Mouse (Mus musculus) neural tube, embryonic 12.5 days (tissue): ENCODE data around the gene Sorcs2. TPM values are rescaled to one million over a fixed set of nuclear protein-coding genes. Genes with fewer than 3 reads are reported as not detected.
"Not testable (repeated sequence)": the region's sequence is repeated elsewhere in the genome, so short reads cannot be mapped to it uniquely, and the experiment has no call there.

ENCODE experiments used
- ATAC-seq: fragments of 200-750 bp; cut with Nextera tagmentation; 2 replicates; pipeline ENCODE4 v1.8.0; 2017; ENCODE audit warnings: low read depth, mild to moderate bottlenecking, moderate TSS enrichment, moderate library complexity; ENCODE audit not compliant: low FRiP score
- H3K27ac ChIP-seq: fragments of 300-500 bp; sonication (generic); 2 replicates; pipeline ENCODE4 v1.5.1; 2016
- H3K27me3 ChIP-seq: fragments of 300-500 bp; sonication (generic); replicated peaks from 2 replicates; pipeline ENCODE4 v1.6.1; 2016; ENCODE audit warnings: mild to moderate bottlenecking
- H3K36me3 ChIP-seq: fragments of 300-500 bp; sonication (generic); 2 replicates; pipeline ENCODE4 v1.6.1; 2016; ENCODE audit warnings: mild to moderate bottlenecking
- H3K4me1 ChIP-seq: fragments of 300-500 bp; sonication (generic); 2 replicates; pipeline ENCODE4 v1.6.1; 2016
- H3K4me2 ChIP-seq: fragments of 300-500 bp; sonication (generic); replicated peaks from 2 replicates; pipeline ENCODE4 v1.6.1; 2016; ENCODE audit warnings: mild to moderate bottlenecking
- H3K4me3 ChIP-seq: fragments of 300-500 bp; sonication (generic); 2 replicates; pipeline ENCODE4 v1.5.1; 2016
- H3K9ac ChIP-seq: fragments of 300-500 bp; sonication (generic); 2 replicates; pipeline ENCODE4 v1.6.1; 2016; ENCODE audit warnings: mild to moderate bottlenecking
- H3K9me3 ChIP-seq: fragments of 300-500 bp; sonication (generic); 2 replicates; pipeline ENCODE4 v1.6.1; 2016; ENCODE audit warnings: mild to moderate bottlenecking
- WGBS: fragments of 180-500 bp; shearing (Covaris S2); methylation state at CpG from one replicate; pipeline ENCODE4 v1.1.7; 2016; 5-methylcytosine and 5-hydroxymethylcytosine counted together
- polyA plus RNA-seq: library from polyadenylated mRNA; unstranded; fragments of >200 nt; fragmentation: Nextera tagmentation; extraction: Ambion mirVana; gene quantifications from 2 replicates; pipeline ENCODE4 v1.2.1, GENCODE M21; 2016

Gene Sorcs2
- polyA plus RNA-seq, 1 experiment from 2014 or later, result 11.0 TPM

- no peak overlapping the region for H3K4me2 ChIP-seq
- no peak overlapping the region for H3K4me3 ChIP-seq
- no peak overlapping the region for H3K9ac ChIP-seq
- peaks cover 5% of the 10 kb centered on the region; the same call in 1 of the 2 replicates for H3K9me3 ChIP-seq
- no peaks in the 10 kb centered on the region for H3K36me3 ChIP-seq
- no peaks in the 10 kb centered on the region for H3K27me3 ChIP-seq
- no peak for ATAC-seq
- peaks cover 2% of the 10 kb centered on the region for H3K4me1 ChIP-seq
- no peak overlapping the region for H3K27ac ChIP-seq
Measured at GRCm38 (mm10) chr5:36422689-36423088, 24.8 kb upstream of the Sorcs2 start.

- no peak overlapping the region for H3K4me2 ChIP-seq
- no peaks in the 10 kb centered on the region for H3K27me3 ChIP-seq
- H3K36me3 ChIP-seq, result no peaks in the 10 kb centered on the region
- H3K4me1 ChIP-seq, result no peaks in the 10 kb centered on the region
- H3K4me3 ChIP-seq, result no peak overlapping the region
- H3K9me3 ChIP-seq, result peaks cover 5% of the 10 kb centered on the region; the same call in 1 of the 2 replicates
- no peak overlapping the region for H3K27ac ChIP-seq
- no peak for ATAC-seq
- no peak overlapping the region for H3K9ac ChIP-seq
- WGBS, result 73% methylated on average over 3 of the region's 3 CpGs
Measured at GRCm38 (mm10) chr5:36419861-36420260, 21.9 kb upstream of the Sorcs2 start.

GRCm38 (mm10) chr5:36414712-36415331, 16.9 kb upstream of the Sorcs2 start:
- no peaks in the 10 kb centered on the region for H3K4me1 ChIP-seq
- WGBS, result 81% methylated on average over 6 of the region's 6 CpGs
- H3K9me3 ChIP-seq, result no peaks in the 10 kb centered on the region
- H3K9ac ChIP-seq, result no peak overlapping the region
- H3K27me3 ChIP-seq, result no peaks in the 10 kb centered on the region
- H3K4me2 ChIP-seq, result no peak overlapping the region
- no peak overlapping the region for H3K27ac ChIP-seq
- H3K4me3 ChIP-seq, result no peak overlapping the region
- H3K36me3 ChIP-seq, result no peaks in the 10 kb centered on the region
- ATAC-seq, result no peak

DNA sequence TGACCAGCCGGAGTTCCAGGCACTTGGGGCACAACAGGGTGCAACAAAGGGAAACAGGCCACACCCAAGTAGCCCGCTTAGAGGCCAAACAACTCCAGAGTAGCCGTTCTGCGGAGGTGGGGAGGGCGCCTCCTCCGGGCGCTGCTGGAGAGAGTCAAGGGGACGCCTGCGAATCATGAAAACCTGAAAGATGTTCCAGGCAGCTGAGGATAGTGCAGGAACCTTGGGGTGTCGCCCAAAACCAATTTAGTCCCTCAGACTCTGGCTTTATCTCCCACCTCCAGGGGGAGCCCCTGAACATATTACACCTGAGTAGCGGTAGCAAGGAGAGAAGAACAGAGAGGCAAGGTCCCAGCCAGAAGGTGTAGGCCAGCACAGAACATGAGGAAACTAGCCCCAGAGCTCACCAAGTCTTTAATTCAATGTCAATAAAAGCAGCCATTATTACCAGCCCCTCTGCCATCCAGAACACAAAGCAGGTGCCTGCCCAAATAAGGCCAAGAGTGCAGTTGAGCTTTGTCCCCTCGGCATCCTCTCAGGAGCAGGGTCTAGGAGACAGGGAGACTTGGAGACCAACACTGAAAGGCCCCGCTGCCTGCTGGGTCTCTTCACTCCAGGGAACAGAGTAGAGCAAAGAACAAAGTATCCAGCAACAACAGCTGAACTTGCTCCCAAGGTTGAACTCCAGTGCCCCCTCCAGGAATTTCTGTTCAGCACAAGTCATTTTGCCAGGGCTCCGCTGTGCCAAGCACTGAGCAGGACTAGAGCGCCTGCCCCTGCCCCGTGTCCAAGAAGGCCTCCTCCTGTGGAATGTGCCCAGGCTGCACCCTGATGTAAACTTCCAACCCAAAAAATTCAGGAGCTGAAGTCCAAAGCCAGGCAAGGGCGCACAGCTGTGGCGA, 775 bp upstream of the Sorcs2 start:
- H3K27me3 ChIP-seq, result peaks cover 7% of the 10 kb centered on the region
- H3K9ac ChIP-seq, result no peak overlapping the region
- no peaks in the 10 kb centered on the region for H3K9me3 ChIP-seq
- ATAC-seq, result peak; percentile 14; the same call in 1 of the 2 replicates
- no peak overlapping the region for H3K4me3 ChIP-seq
- no peak overlapping the region for H3K27ac ChIP-seq
- 11% methylated on average over 18 of the region's 18 CpGs for WGBS
- no peaks in the 10 kb centered on the region for H3K36me3 ChIP-seq
- peaks cover 13% of the 10 kb centered on the region for H3K4me1 ChIP-seq
- H3K4me2 ChIP-seq, result peak overlapping the region; percentile 97

DNA sequence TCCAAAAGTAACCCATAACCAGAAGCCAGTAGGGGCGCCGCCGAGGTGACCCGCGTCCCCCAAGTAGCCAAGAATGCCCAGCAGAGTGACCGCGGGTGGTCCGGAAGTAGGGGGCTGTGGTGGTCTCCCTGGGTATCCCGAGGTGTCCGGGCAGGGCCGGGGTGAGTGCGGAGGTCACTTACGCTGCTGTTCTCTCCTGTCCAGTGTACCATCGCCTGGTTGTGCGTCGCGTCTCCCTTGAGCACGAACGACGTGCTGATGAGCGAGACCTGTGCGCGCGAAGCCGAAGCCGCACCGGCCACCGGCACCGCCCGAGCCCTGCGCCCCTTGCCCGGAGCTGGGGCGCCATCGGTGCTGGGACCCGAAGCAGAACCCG, 567 bp downstream of the Sorcs2 start:
- Histone ChIP-seq H3K27ac (no peak overlapping the region), H3K4me2 (peak overlapping the region; percentile 97), H3K36me3 (no peaks in the 10 kb centered on the region), H3K4me3 (peak overlapping the region; percentile 62), H3K4me1 (peaks cover 13% of the 10 kb centered on the region), H3K9me3 (no peaks in the 10 kb centered on the region), H3K9ac (peak overlapping the region; percentile 77), H3K27me3 (peaks cover 7% of the 10 kb centered on the region)
- WGBS, result under 1% methylated on average over 36 of the region's 36 CpGs
- ATAC-seq, result peak; percentile 27; the same call in 1 of the 2 replicates

DNA sequence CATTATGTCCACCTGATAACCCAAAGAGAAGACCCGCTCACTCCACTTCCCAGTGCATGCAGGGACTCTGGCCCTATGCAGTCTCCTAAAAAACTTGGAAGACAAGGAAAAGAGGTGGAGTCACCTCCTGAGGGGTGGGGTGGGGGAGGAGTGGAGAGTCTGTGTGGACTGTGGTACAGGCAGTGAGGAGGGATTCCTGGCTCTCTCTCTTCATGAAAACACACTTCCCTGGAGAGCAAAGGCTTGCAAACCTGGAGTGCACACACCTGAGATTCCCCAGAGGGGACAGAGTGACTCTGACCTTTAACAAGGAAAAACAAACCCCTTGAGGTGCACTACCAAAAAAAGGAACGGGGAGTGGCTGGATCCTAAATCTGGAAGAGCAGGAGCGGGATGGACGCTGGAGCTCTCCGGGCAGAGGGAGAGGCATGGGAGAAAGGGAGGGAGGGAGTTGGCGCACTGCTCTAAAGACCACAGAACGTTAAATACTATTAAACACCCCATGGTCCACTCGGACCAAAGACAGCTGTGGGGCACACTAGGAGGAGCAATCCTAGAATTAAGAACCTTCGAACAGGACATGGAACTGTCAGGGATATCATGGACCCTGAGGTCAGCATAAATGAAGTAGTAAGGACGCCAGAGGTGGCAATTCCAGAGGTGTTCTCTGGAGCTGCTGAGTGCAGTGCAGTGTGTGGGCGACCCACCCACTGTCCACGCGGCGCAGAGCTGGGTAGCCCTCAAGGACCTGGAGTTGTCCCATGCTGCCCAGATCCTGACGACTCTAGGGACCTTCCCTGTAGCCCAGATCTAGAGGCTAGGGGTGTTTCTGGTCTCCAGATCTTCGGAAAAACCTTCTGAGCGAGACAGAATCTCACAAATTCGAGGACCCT, 1.2 kb downstream of the Sorcs2 start:
- Histone ChIP-seq H3K4me1 (peaks cover 13% of the 10 kb centered on the region), H3K4me2 (peak overlapping the region; percentile 97), H3K4me3 (peak overlapping the region; percentile 62), H3K27me3 (peaks cover 7% of the 10 kb centered on the region), H3K27ac (no peak overlapping the region), H3K36me3 (no peaks in the 10 kb centered on the region), H3K9me3 (no peaks in the 10 kb centered on the region), H3K9ac (no peak overlapping the region)
- 4% methylated on average over 18 of the region's 18 CpGs for WGBS
- ATAC-seq, result no peak

DNA sequence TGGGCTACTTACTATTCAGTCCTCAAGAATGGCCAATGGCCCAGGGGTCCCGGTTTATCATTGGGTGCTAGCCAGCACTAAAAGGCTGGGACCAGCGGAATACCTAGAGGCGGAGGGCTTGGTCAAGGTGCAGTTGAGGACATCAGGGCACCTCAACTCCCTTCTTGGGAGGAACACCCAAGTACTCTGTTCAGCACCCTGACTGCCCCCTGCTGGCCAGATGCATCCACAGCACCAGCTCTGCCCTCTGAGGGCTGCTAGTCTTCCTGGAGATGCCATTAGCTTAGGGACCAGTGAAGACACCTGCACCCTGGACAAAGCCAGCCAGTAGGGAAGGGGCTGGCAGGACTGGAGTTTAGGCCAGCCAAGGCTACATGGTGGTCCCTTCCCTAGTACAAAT, 1.9 kb downstream of the Sorcs2 start:
- 63% methylated on average over 3 of the region's 3 CpGs for WGBS
- Histone ChIP-seq H3K36me3 (no peaks in the 10 kb centered on the region), H3K27ac (no peak overlapping the region), H3K4me1 (peaks cover 13% of the 10 kb centered on the region), H3K9ac (no peak overlapping the region), H3K27me3 (peaks cover 6% of the 10 kb centered on the region), H3K4me2 (peak overlapping the region; percentile 97), H3K4me3 (no peak overlapping the region), H3K9me3 (no peaks in the 10 kb centered on the region)
- no peak for ATAC-seq

GRCm38 (mm10) chr5:36394840-36395515, 3.0 kb downstream of the Sorcs2 start:
- Histone ChIP-seq H3K4me2 (peak overlapping the region; percentile 18; the same call in 1 of the 2 replicates), H3K36me3 (no peaks in the 10 kb centered on the region), H3K9me3 (no peaks in the 10 kb centered on the region), H3K27ac (no peak overlapping the region), H3K27me3 (no peaks in the 10 kb centered on the region; the same call in 1 of the 2 replicates), H3K9ac (no peak overlapping the region), H3K4me1 (peaks cover 13% of the 10 kb centered on the region), H3K4me3 (no peak overlapping the region)
- ATAC-seq, result no peak
- WGBS, result 44% methylated on average over 11 of the region's 11 CpGs

- ATAC-seq, result no peak
- H3K4me1 ChIP-seq, result peaks cover 4% of the 10 kb centered on the region; the same call in 1 of the 2 replicates
- no peak overlapping the region for H3K9ac ChIP-seq
- H3K4me3 ChIP-seq, result no peak overlapping the region
- no peak overlapping the region for H3K27ac ChIP-seq
- H3K36me3 ChIP-seq, result no peaks in the 10 kb centered on the region
- 89% methylated on average over 4 of the region's 4 CpGs for WGBS
- H3K4me2 ChIP-seq, result no peak overlapping the region
- H3K9me3 ChIP-seq, result no peaks in the 10 kb centered on the region
- no peaks in the 10 kb centered on the region for H3K27me3 ChIP-seq
Measured at GRCm38 (mm10) chr5:36391751-36392150, 6.2 kb downstream of the Sorcs2 start.

DNA sequence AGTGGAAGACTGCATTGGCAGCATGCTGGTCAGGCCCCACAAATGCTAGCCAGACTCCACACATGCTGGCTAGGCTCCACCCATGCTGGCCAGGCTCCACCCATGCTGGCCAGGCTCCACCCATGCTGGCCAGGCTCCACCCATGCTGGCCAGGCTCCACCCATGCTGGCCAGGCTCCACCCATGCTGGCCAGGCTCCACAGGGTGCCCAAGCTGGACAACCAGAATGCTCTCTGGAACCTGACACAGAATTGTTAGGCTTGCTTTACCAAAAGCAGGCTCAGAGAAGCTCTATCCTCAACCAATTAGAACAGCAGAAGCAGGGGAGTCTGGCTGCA, 7.4 kb downstream of the Sorcs2 start:
- H3K9me3 ChIP-seq, ATAC-seq, H3K4me2 ChIP-seq, H3K36me3 ChIP-seq, H3K27me3 ChIP-seq, H3K4me1 ChIP-seq, H3K4me3 ChIP-seq, H3K9ac ChIP-seq, H3K27ac ChIP-seq: not testable (repeated sequence)

GRCm38 (mm10) chr5:36389731-36390590, 8.0 kb downstream of the Sorcs2 start:
- WGBS, result 83% methylated on average over 9 of the region's 9 CpGs
- H3K4me2 ChIP-seq, result no peak overlapping the region
- H3K27me3 ChIP-seq, result no peaks in the 10 kb centered on the region
- peaks cover 8% of the 10 kb centered on the region; the same call in 1 of the 2 replicates for H3K4me1 ChIP-seq
- no peak overlapping the region for H3K4me3 ChIP-seq
- no peak overlapping the region for H3K27ac ChIP-seq
- ATAC-seq, result no peak
- H3K9ac ChIP-seq, result no peak overlapping the region
- H3K9me3 ChIP-seq, result no peaks in the 10 kb centered on the region
- no peaks in the 10 kb centered on the region for H3K36me3 ChIP-seq
